Mouse (Mus musculus): Measurements from ENCODE around the gene Hist1h4f. TPM values are rescaled to one million over a fixed set of nuclear protein-coding genes. Genes with fewer than 3 reads are reported as not detected.
"Not testable (repeated sequence)": the region's sequence is repeated elsewhere in the genome, so short reads cannot be mapped to it uniquely, and the experiment has no call there.

The Hist1h4f gene
- total and polyA plus RNA-seq, 3 experiments: 8.0 to 3,177 (median 478) TPM

DNA sequence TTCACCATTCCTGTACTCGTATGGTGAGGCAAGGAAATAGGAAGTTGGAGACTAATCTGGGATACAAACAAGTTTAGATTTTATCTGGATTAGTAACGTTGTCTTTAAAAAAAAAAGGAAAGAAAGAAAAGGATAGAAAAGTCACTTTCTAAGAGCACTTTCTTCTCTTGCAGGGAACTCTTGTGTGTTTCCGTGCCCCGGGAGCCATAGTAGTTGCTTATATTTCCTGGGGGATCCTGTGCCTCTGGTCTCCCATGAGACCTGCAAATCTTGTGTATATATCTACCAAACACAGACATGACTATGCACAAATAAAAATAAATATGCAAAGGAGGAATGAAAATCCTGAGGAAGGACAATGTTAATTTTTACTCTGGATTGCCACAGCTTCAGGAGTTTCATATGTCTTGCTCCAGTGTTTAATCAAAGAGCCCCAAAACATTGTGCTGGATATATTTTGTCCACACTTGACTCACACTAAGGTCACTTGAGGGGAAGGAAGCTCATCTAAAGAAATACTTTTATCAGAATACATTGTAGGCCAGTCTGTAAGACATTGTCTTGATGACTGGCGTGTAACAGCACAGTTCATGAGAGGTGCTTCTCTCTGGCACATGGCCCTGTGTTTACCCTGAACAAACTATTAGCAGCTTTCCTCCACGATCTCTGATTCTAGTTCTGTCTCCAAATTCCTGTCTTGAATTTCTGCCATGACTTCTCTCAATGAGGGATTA is 25.6 kb upstream of the Hist1h4f start:
- H3K36me3 ChIP-seq (replicated peaks): no peaks in the 10 kb centered on the region
- no peak for DNase-seq (ENCODE audit: low spot score)
- H3K27me3 ChIP-seq (ENCODE audit: insufficient read depth, low read length): no peaks in the 10 kb centered on the region
- no peak for ATAC-seq (ENCODE audit: extremely low read depth, insufficient number of reproducible peaks, low FRiP score, poor library complexity, severe bottlenecking)
- no peak for TF ChIP-seq GATA1 (IDR thresholded peaks at IDR 0.05; ENCODE audit: borderline replicate concordance, low read length)
- TF ChIP-seq POLR2AphosphoS5 (IDR thresholded peaks at IDR 0.05; ENCODE audit: insufficient replicate concordance, low read depth, low read length): peak; percentile 87; the same call in 1 of the 2 replicates
- H3K9me3 ChIP-seq (replicated peaks): no peaks in the 10 kb centered on the region
- peak overlapping the region; percentile 69; the same call in 1 of the 2 replicates for H3K4me3 ChIP-seq (ENCODE audit: low read depth, low read length)
- peaks cover 34% of the 10 kb centered on the region for H3K4me1 ChIP-seq (ENCODE audit: insufficient read depth, low read depth, low read length)

DNA sequence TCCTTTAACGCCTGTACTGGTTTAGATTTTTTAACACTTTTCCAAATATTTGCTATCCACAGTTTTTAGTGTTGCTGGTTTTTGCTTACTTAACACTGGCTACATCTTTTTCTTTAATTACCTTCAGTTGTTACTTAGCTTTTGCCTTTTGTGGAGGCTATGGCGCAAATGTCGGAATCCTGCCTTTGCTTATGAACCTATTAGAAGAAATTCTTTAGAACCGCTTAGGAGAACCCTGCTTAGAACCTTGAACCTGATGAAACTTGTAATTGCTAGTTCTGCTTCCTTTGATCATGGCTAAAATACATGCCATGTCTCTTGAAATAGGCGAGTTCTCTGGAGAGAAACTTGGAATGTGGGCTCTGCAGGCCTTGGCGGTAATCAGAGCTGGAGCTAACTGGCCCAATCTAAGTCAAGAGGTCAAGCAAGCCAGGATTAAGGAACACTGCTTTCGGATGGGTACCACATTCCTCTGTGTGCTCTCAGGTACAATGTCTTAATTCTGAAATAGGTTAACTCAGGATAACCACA is 25.0 kb upstream of the Hist1h4f start:
- H3K36me3 ChIP-seq (replicated peaks): no peaks in the 10 kb centered on the region
- peaks cover 28% of the 10 kb centered on the region for H3K4me1 ChIP-seq (ENCODE audit: insufficient read depth, low read depth, low read length)
- DNase-seq (ENCODE audit: low spot score) (no peak), ATAC-seq (ENCODE audit: extremely low read depth, insufficient number of reproducible peaks, low FRiP score, poor library complexity, severe bottlenecking) (no peak)
- H3K4me3 ChIP-seq (ENCODE audit: low read depth, low read length): peak overlapping the region; percentile 69
- no peaks in the 10 kb centered on the region for H3K9me3 ChIP-seq (replicated peaks)
- H3K27me3 ChIP-seq (ENCODE audit: insufficient read depth, low read length): no peaks in the 10 kb centered on the region
- TF ChIP-seq GATA2 (IDR thresholded peaks at IDR 0.05; ENCODE audit: borderline replicate concordance, low read depth, low read length): no peak
- TF ChIP-seq CTCF (IDR thresholded peaks at IDR 0.05; ENCODE audit: low read depth, low read length): no peak
- TF ChIP-seq POLR2AphosphoS5 (IDR thresholded peaks at IDR 0.05; ENCODE audit: insufficient replicate concordance, low read depth, low read length): peak; percentile 98; the same call in 1 of the 2 replicates

DNA sequence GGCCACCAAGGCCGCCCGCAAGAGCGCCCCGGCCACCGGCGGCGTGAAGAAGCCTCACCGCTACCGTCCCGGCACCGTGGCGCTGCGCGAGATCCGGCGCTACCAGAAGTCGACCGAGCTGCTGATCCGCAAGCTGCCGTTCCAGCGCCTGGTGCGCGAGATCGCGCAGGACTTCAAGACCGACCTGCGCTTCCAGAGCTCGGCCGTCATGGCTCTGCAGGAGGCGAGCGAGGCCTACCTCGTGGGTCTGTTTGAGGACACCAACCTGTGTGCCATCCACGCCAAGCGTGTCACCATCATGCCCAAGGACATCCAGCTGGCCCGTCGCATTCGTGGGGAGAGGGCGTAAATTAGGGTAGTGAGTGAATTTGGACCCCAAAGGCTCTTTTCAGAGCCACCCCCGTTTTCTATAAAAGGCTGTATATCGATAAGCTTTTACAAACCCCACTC is 24.4 kb upstream of the Hist1h4f start:
- not testable (repeated sequence) for H3K27me3 ChIP-seq (ENCODE audit: insufficient read depth, low read length); H3K36me3 ChIP-seq (replicated peaks); H3K9me3 ChIP-seq (replicated peaks); ATAC-seq (ENCODE audit: extremely low read depth, insufficient number of reproducible peaks, low FRiP score, poor library complexity, severe bottlenecking); DNase-seq (ENCODE audit: low spot score)
- peaks cover 26% of the 10 kb centered on the region for H3K4me1 ChIP-seq (ENCODE audit: insufficient read depth, low read depth, low read length)
- peak overlapping the region; percentile 69 for H3K4me3 ChIP-seq (ENCODE audit: low read depth, low read length)
- peak; percentile 93; the same call in 1 of the 2 replicates for TF ChIP-seq POLR2AphosphoS5 (IDR thresholded peaks at IDR 0.05; ENCODE audit: insufficient replicate concordance, low read depth, low read length)

- peaks cover 21% of the 10 kb centered on the region for H3K4me1 ChIP-seq (ENCODE audit: insufficient read depth, low read depth, low read length)
- DNase-seq (ENCODE audit: low spot score): peak; percentile 51
- TF ChIP-seq GATA1 (IDR thresholded peaks at IDR 0.05; ENCODE audit: borderline replicate concordance, low read length): no peak
- TF ChIP-seq GATA2 (IDR thresholded peaks at IDR 0.05; ENCODE audit: borderline replicate concordance, low read depth, low read length): no peak
- TF ChIP-seq POLR2AphosphoS5 (IDR thresholded peaks at IDR 0.05; ENCODE audit: insufficient replicate concordance, low read depth, low read length): no peak; the same call in 1 of the 2 replicates
- TF ChIP-seq TAL1 (conservative IDR thresholded peaks at IDR 0.05; ENCODE audit: low read depth, low read length): no peak
- no peak for TF ChIP-seq CTCF (IDR thresholded peaks at IDR 0.05; ENCODE audit: low read depth, low read length)
- H3K4me3 ChIP-seq (ENCODE audit: low read depth, low read length): peak within 1 kb of the TSS; percentile 69
- peak; percentile 36; the same call in 1 of the 2 replicates for ATAC-seq (ENCODE audit: extremely low read depth, insufficient number of reproducible peaks, low FRiP score, poor library complexity, severe bottlenecking)
- no peaks in the 10 kb centered on the region for H3K36me3 ChIP-seq (replicated peaks)
- H3K9me3 ChIP-seq (replicated peaks): no peaks in the 10 kb centered on the region
- no peaks in the 10 kb centered on the region for H3K27me3 ChIP-seq (ENCODE audit: insufficient read depth, low read length)
Observed at GRCm38 (mm10) chr13:23575271-23575851, 23.9 kb upstream of the Hist1h4f start, which contains the start of gene Hist1h3d. Hist1h3d (plus strand) TSS chr13:23575763.

- H3K9me3 ChIP-seq (replicated peaks); ATAC-seq (ENCODE audit: extremely low read depth, insufficient number of reproducible peaks, low FRiP score, poor library complexity, severe bottlenecking); H3K27me3 ChIP-seq (ENCODE audit: insufficient read depth, low read length); DNase-seq (ENCODE audit: low spot score); H3K36me3 ChIP-seq (replicated peaks): not testable (repeated sequence)
- H3K4me1 ChIP-seq (ENCODE audit: insufficient read depth, low read depth, low read length): peaks cover 20% of the 10 kb centered on the region
- TF ChIP-seq POLR2AphosphoS5 (IDR thresholded peaks at IDR 0.05; ENCODE audit: insufficient replicate concordance, low read depth, low read length): peak; percentile 82; the same call in 1 of the 2 replicates
- peak overlapping the region; percentile 64; the same call in 1 of the 2 replicates for H3K4me3 ChIP-seq (ENCODE audit: low read depth, low read length)
Observed at GRCm38 (mm10) chr13:23574546-23575170, 23.2 kb upstream of the Hist1h4f start.

GRCm38 (mm10) chr13:23573898-23574524 is 22.6 kb upstream of the Hist1h4f start, which contains the start of the genes Hist1h2bf and Hist1h2ad:
Hist1h2bf (minus strand) TSS chr13:23574196.
Hist1h2ad (plus strand) TSS chr13:23574381.
- DNase-seq (ENCODE audit: low spot score): peak; percentile 70
- peaks cover 23% of the 10 kb centered on the region for H3K4me1 ChIP-seq (ENCODE audit: insufficient read depth, low read depth, low read length)
- H3K36me3 ChIP-seq (replicated peaks); H3K27me3 ChIP-seq (ENCODE audit: insufficient read depth, low read length); H3K9me3 ChIP-seq (replicated peaks): not testable (repeated sequence)
- peak; percentile 70 for ATAC-seq (ENCODE audit: extremely low read depth, insufficient number of reproducible peaks, low FRiP score, poor library complexity, severe bottlenecking)
- H3K4me3 ChIP-seq (ENCODE audit: low read depth, low read length): peak within 1 kb of the TSS; percentile 64; the same call in 1 of the 2 replicates

GRCm38 (mm10) chr13:23573034-23573897 is 21.8 kb upstream of the Hist1h4f start:
- H3K4me3 ChIP-seq (ENCODE audit: low read depth, low read length): peak overlapping the region; percentile 64; the same call in 1 of the 2 replicates
- H3K9me3 ChIP-seq (replicated peaks); H3K36me3 ChIP-seq (replicated peaks); DNase-seq (ENCODE audit: low spot score); H3K27me3 ChIP-seq (ENCODE audit: insufficient read depth, low read length); ATAC-seq (ENCODE audit: extremely low read depth, insufficient number of reproducible peaks, low FRiP score, poor library complexity, severe bottlenecking): not testable (repeated sequence)
- peaks cover 23% of the 10 kb centered on the region for H3K4me1 ChIP-seq (ENCODE audit: insufficient read depth, low read depth, low read length)
